Mouse (Mus musculus) spleen, embryonic (tissue): Measurements from ENCODE around the gene St6galnac3.

Experiments used
- CTCF ChIA-PET: fragments of 350-600 bp; sonication (Branson Sonifier 250); formaldehyde crosslinking; loops from one replicate; lab custom pipeline; 2022; lab: Charles Lee

St6galnac3 gene

DNA sequence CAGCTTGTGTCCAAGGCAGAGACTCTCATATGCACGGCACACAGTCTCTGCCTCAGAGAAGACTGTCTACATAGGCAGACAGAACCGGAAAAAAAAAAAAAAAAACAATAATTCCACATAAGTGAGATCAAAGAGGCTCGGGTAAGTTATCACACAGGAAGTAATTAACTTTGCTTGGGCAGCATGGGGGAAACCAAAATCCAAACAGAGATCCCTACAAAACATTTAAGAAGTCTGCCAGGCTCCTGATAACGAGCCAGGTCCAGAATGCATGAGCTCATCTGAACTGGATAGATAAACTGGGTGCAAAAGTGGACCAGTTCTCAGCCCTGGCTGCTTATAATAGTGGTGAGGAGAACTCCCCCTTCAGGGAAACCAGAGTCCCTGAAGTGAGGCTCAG, 484.6 kb downstream of the St6galnac3 start:
- CTCF ChIA-PET, result no interaction called here

DNA sequence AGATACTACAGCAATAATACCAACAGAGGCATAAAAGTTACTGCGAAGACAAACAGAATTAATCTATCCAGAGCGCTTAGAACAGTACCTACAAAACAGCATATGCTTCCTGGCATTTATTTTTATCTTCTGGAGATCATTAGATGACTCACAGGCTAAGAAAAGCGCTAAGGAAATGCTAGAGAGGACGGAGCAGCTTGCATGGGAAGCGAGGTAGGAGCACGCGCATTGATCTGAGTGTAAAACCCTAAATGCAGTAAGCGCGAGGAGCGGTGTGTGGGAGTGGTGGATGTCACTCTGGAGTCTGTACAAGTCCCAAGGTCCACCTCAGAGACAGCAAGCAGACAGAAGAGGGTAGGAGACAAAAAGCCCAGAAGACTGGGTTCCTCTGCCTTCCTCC, 486.6 kb downstream of the St6galnac3 start:
- CTCF ChIA-PET, result no interaction called here

DNA sequence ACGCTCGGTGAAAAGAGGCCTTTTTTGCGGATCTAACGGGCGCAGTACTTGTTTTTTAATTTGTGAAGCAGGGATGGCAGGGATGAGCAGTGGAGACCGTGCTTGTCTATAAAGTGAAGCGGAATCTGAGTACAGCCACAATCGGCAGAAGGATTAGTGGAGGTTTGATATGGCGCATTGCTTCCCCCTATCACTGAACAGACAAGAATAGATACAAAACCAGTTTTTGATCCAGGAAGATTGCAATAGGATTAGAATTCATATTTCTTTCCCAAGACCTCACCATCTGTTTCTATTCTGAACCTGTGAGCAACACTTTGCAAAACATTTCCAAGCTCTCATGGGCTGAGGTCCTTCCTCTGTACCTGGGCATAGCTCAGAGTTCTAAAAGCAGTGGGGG, 488.7 kb downstream of the St6galnac3 start:
- CTCF ChIA-PET, result interaction anchor here (0.7 kb wide), 1 partner anchor 1130 kb away, joined by 3 read pairs; no protein-coding TSS in a partner anchor

- CTCF ChIA-PET, result no interaction called here
Observed at GRCm38 (mm10) chr3:153222611-153223402, 502.2 kb downstream of the St6galnac3 start.

- CTCF ChIA-PET, result no interaction called here
Observed at GRCm38 (mm10) chr3:153219391-153219790, 505.6 kb downstream of the St6galnac3 start.

- CTCF ChIA-PET, result no interaction called here
Observed at GRCm38 (mm10) chr3:153208186-153208585, 516.8 kb downstream of the St6galnac3 start.

GRCm38 (mm10) chr3:153204046-153204445, 520.9 kb downstream of the St6galnac3 start:
- CTCF ChIA-PET, result interaction anchor here (0.6 kb wide), 1 partner anchor 105 kb away, joined by 4 read pairs; no protein-coding TSS in a partner anchor

DNA sequence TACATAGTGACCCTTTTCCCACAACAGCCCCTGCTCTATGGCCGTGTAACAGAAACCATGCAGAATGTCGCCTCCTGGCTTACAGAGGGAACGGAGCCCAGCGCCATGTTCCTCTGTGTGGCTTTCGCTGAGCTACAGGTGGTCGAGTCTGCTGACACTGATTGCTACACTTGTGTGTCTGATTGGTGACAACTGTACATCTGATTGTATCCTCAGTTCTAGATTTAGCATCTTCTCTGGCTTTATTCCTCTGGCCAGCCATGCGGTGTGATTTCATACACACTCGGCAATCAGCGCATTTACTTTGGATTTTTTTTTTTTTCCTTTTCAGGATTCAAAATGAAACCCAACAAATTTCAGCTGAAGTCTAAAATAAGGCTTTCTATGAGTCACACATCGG, 523.1 kb downstream of the St6galnac3 start:
- CTCF ChIA-PET, result no interaction called here

- CTCF ChIA-PET, result no interaction called here
Observed at GRCm38 (mm10) chr3:153200801-153201200, 524.2 kb downstream of the St6galnac3 start.

DNA sequence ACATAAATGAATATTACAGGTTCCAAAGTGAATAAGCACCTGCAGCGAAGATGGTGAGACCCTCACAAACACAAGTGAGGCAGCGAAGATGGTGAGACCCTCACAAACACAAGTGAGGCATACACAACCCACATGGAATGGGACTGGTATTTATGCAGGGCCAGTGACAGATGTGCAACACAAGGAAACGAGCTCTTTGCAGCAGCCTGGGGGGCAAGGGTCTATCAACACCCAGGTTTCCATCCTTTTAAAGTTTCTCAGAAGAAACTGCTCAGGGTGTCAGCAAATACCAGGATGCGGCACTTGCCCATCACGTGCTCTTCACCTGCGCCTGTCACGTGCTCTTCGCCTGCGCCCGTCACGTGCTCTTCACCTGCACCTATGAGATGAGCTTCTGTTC, 524.9 kb downstream of the St6galnac3 start:
- CTCF ChIA-PET, result no interaction called here

GRCm38 (mm10) chr3:153199251-153199650, 525.7 kb downstream of the St6galnac3 start:
- CTCF ChIA-PET, result no interaction called here

DNA sequence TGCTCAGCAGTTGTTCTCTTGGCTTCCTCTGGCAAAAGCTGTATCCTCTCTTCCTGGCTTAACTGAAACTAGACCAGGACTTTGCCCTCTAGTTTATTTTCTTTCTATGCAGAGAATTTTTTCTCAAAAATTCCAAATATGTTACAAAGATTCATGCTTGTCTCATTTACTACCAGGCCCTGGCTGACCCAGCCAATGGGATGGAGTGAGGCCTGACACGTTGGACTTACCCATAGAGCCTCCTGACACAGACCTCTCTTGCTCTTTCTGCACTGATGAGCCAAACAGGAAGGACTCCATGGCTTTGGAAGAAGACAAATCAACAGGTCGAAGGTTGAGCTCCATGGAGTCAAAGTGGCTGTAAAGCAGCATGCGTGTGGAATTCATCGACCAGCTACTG, 526.5 kb downstream of the St6galnac3 start:
- CTCF ChIA-PET, result no interaction called here

DNA sequence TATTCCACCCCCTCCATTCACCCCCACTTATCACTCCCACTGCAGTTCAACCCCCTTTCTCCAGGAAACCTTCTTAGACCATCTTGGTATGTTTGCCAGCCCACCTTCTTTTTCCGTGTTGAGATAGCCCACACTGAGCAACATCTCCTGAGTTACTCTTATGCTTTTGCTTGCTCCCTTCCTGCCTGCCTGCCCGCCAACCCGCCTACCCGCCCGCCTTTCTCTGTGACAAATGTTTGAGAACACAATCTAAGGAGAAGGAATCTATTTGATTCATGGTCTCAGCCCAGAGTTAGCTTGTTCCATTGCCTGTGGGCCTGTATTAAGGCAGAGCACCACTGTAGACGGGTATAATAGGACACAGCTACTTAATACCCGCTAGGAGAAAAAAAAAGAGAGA, 531.9 kb downstream of the St6galnac3 start:
- CTCF ChIA-PET, result no interaction called here

GRCm38 (mm10) chr3:153190742-153191141, 534.2 kb downstream of the St6galnac3 start:
- CTCF ChIA-PET, result interaction anchor here (0.6 kb wide), 1 partner anchor 186 kb away, joined by 3 read pairs; no protein-coding TSS in a partner anchor

DNA sequence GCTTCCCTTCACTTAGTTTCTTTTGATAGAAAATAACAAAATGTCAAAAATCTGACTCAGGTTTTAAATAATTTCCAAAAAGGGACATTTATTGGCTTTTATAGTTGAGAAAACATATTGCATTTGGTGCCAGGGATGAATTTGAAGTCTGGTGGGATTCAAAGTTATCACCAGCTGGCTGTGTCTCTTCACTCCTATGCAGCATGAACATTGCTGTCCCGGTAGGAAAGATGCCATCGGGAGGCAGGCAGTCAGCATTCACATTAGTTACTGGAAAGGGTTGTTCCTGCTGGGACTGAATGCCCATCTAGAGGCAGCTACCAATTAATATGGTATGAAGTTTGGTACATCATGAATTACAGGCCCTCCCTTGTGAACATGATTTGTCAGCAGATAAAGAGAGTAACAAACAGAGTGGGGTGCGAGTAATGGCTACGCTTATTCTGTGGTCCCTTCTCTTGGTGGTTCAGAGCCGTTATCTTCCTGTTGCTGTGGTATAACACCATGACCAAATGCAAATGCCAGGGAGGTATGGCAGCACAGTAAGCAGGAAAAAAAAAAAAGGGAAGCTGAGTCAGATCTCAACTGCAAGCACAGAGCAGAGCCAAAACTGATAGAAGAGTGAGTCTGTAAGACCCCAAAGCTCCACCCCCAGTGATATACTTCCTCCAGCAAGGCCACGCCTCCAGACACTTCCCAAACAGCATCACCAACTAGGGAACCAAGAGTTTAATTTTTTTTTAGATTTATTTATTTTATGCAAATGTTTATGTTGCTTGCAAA, 535.1 kb downstream of the St6galnac3 start:
- CTCF ChIA-PET, result interaction anchor here (0.6 kb wide), 1 partner anchor 187 kb away, joined by 3 read pairs; no protein-coding TSS in a partner anchor

GRCm38 (mm10) chr3:153188224-153188623, 536.8 kb downstream of the St6galnac3 start:
- CTCF ChIA-PET, result no interaction called here

GRCm38 (mm10) chr3:153185117-153185516, 539.9 kb downstream of the St6galnac3 start:
- CTCF ChIA-PET, result no interaction called here

- CTCF ChIA-PET, result no interaction called here
Observed at GRCm38 (mm10) chr3:153181242-153181641, 543.7 kb downstream of the St6galnac3 start.

GRCm38 (mm10) chr3:153176749-153177148, 548.2 kb downstream of the St6galnac3 start:
- CTCF ChIA-PET, result no interaction called here

GRCm38 (mm10) chr3:153176325-153176724, 548.6 kb downstream of the St6galnac3 start:
- CTCF ChIA-PET, result no interaction called here

DNA sequence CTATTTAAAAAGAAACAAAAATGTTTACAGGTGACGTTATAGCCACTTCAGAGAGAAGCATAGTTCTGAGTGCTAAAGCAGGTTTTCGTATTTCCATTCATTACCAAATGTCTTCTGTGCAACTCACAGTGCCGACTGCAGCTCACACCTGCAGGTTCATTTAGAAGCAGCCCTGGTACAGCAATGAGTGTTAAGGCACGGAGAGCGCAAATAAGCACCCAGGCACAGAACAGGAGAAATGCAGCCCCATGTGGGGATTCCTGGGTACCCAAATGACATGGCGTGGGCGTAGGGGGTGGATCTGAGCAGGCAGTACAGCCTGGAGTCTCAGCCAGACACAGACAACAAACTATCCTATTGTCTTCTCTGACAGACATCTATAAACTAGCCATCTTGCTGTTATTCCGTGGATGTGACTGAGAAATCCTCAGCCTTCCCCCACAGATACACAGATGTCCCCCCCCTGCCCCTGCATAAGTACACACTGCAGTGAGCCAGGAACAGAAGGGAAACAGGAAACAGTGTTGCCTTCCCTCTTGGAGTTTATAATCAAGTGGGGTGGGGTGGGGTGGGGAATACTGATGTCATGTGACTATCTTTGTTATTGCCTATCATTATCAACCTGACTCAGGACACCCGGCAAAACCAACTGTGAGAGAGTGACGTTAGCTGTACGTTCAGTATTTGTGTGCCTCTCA, 550.5 kb downstream of the St6galnac3 start:
- CTCF ChIA-PET, result no interaction called here

DNA sequence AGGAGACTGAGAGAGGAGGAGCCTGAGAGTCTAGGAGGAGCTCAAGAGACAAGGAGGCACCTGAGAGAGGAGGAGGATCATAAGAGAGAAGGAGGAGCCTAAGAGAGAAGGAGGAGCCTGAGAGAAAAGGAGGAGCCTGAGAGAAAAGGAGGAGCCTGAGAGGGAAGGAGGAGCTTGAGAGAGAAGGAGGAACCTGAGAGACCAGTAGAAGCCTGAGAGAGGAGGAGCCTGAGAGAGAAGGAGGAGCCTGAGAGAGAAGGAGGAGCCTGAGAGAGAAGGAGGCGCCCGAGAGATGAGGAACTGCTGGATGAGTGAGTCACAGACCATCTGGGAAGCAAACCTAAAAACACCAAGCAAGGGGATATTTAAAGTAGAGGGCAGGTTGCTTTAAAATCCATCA, 551.4 kb downstream of the St6galnac3 start:
- CTCF ChIA-PET, result no interaction called here
